Mouse (Mus musculus): ENCODE measurements around the gene Fgfr2. TPM values are rescaled to one million over a fixed set of nuclear protein-coding genes. Genes with fewer than 3 reads are reported as not detected.

Gene Fgfr2
- polyA plus RNA-seq, 1 experiment from 2014 or later: 20.3 TPM

GRCm38 (mm10) chr7:131364131-131364530 is 1759.0 kb downstream of the Fgfr2 start:
- no peak overlapping the region for H3K4me3 ChIP-seq (ENCODE audit: low read length)
- ATAC-seq (replicated peaks; ENCODE audit: extremely low read depth, insufficient read depth, low FRiP score): no peak
- H3K9ac ChIP-seq (ENCODE audit: low read length): no peak overlapping the region
- no peaks in the 10 kb centered on the region for H3K36me3 ChIP-seq (ENCODE audit: control insufficient read depth, insufficient read depth)
- H3K27ac ChIP-seq (ENCODE audit: low read length): no peak overlapping the region
- no peak overlapping the region for H3K4me2 ChIP-seq (ENCODE audit: low read depth, low read length)
- no peaks in the 10 kb centered on the region for H3K9me3 ChIP-seq (replicated peaks; ENCODE audit: control insufficient read depth, low read length)
- H3K27me3 ChIP-seq (ENCODE audit: control insufficient read depth, insufficient read depth, low read length): no peaks in the 10 kb centered on the region
- H3K4me1 ChIP-seq (ENCODE audit: control insufficient read depth, insufficient read depth, low read length): peaks cover 14% of the 10 kb centered on the region
- 88% methylated on average over 8 of the region's 8 CpGs for WGBS

DNA sequence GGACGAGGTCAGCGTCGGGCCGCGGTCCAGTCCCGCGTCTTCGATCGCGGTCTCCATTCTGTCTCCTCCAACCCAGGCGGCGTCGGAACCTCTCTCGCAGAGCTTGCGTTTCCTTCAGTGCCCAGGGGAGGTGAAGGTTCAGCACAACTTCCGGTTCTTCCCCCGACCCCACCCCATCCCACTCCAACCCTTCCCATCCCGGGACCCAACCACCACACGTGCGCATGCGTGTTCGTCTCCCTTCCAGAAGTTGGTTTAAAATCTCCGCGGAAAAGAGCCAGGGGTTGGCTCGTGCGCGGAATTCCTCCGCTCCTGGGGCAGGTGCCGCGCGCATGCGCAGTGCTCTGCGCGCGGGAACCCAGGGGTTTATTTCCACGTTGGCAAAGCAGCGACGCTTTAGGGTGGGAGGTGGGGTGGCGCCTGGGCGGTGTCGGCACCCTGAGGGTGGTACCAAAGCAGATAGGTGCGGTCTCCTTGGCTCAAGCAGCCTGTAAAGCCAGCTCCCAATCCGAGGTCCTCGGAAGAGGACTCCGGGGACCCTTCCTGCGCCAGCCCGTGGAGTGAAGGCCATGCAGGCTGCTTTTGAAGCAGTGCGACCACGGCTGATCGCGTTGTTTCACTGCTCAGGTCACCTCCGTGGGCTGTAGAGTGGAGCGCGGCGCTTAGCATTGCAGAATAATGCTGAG is 1760.4 kb downstream of the Fgfr2 start, which contains the start of gene 2310057M21Rik:
TSS of gene 2310057M21Rik (minus strand) at position 145 of the 686 bp plus-strand sequence.
- under 1% methylated on average over 55 of the region's 55 CpGs for WGBS
- H3K36me3 ChIP-seq (ENCODE audit: control insufficient read depth, insufficient read depth): peaks cover 3% of the 10 kb centered on the region; the same call in 1 of the 2 replicates
- H3K4me2 ChIP-seq (ENCODE audit: low read depth, low read length): peak within 1 kb of the TSS; percentile 85
- H3K4me1 ChIP-seq (ENCODE audit: control insufficient read depth, insufficient read depth, low read length): peaks cover 14% of the 10 kb centered on the region
- H3K4me3 ChIP-seq (ENCODE audit: low read length): peak within 1 kb of the TSS; percentile 73
- H3K9me3 ChIP-seq (replicated peaks; ENCODE audit: control insufficient read depth, low read length): no peaks in the 10 kb centered on the region
- H3K27ac ChIP-seq (ENCODE audit: low read length): peak within 1 kb of the TSS; percentile 94
- peak within 1 kb of the TSS; percentile 87 for H3K9ac ChIP-seq (ENCODE audit: low read length)
- no peaks in the 10 kb centered on the region for H3K27me3 ChIP-seq (ENCODE audit: control insufficient read depth, insufficient read depth, low read length)
- ATAC-seq (replicated peaks; ENCODE audit: extremely low read depth, insufficient read depth, low FRiP score): peak; percentile 97

DNA sequence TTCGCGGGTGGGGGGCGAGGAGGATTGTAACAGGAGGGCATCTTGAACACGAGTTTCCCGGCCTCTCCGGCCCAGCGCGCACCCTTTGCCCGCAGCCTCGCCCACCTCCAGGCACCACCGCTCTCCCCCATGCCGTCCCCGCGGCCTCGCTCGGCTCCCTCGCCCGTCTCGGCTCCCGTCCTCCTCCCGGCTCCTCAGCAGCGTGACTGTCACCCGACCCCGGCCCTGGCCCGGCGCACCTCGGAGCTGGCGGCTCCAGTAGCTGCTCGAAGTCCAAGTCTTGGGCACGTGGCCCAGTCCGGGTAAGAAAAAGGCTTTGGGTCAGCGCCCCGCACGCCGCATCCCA is 1760.9 kb downstream of the Fgfr2 start:
- peak overlapping the region; percentile 87 for H3K9ac ChIP-seq (ENCODE audit: low read length)
- ATAC-seq (replicated peaks; ENCODE audit: extremely low read depth, insufficient read depth, low FRiP score): peak; percentile 76
- WGBS: under 1% methylated on average over 35 of the region's 35 CpGs

DNA sequence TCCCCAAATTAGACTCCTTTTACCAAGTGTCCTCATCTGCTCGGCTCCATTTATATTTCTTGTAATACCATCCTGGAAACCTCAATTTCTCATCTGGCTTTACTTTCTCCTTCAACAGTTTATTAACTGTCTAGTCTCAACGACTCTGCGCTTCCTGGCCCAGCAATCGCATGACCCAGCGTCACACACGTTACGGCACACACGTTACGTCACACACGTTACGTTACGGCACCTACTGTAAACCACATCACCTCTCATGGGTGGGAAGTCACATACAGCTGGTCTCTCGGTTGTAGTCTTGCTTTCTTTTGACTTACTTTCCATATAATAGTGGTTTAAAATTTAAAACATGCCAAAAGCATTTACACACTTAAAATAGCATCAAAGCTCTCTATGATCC is 1767.0 kb downstream of the Fgfr2 start:
- Histone ChIP-seq H3K27ac (ENCODE audit: low read length) (no peak overlapping the region), H3K27me3 (ENCODE audit: control insufficient read depth, insufficient read depth, low read length) (no peaks in the 10 kb centered on the region), H3K4me1 (ENCODE audit: control insufficient read depth, insufficient read depth, low read length) (peaks cover 3% of the 10 kb centered on the region; the same call in 1 of the 2 replicates), H3K9me3 (replicated peaks; ENCODE audit: control insufficient read depth, low read length) (no peaks in the 10 kb centered on the region), H3K4me2 (ENCODE audit: low read depth, low read length) (no peak overlapping the region), H3K4me3 (ENCODE audit: low read length) (no peak overlapping the region), H3K36me3 (ENCODE audit: control insufficient read depth, insufficient read depth) (peaks cover 33% of the 10 kb centered on the region), H3K9ac (ENCODE audit: low read length) (no peak overlapping the region)
- ATAC-seq (replicated peaks; ENCODE audit: extremely low read depth, insufficient read depth, low FRiP score): no peak
- 96% methylated on average over 13 of the region's 13 CpGs for WGBS

More for the DNA sequence above, 1760.9 kb downstream of the Fgfr2 start:
- peaks cover 6% of the 10 kb centered on the region; the same call in 1 of the 2 replicates for H3K36me3 ChIP-seq (ENCODE audit: control insufficient read depth, insufficient read depth)
- peak overlapping the region; percentile 78 for H3K4me2 ChIP-seq (ENCODE audit: low read depth, low read length)
- H3K27me3 ChIP-seq (ENCODE audit: control insufficient read depth, insufficient read depth, low read length): no peaks in the 10 kb centered on the region
- H3K9me3 ChIP-seq (replicated peaks; ENCODE audit: control insufficient read depth, low read length): no peaks in the 10 kb centered on the region
- H3K27ac ChIP-seq (ENCODE audit: low read length): peak overlapping the region; percentile 79
- H3K4me1 ChIP-seq (ENCODE audit: control insufficient read depth, insufficient read depth, low read length): peaks cover 14% of the 10 kb centered on the region
- peak overlapping the region; percentile 73 for H3K4me3 ChIP-seq (ENCODE audit: low read length)

GRCm38 (mm10) chr7:131345856-131346541 is 1777.2 kb downstream of the Fgfr2 start:
- Histone ChIP-seq H3K9ac (ENCODE audit: low read length) (no peak overlapping the region), H3K27ac (ENCODE audit: low read length) (no peak overlapping the region), H3K4me1 (ENCODE audit: control insufficient read depth, insufficient read depth, low read length) (no peaks in the 10 kb centered on the region), H3K9me3 (replicated peaks; ENCODE audit: control insufficient read depth, low read length) (no peaks in the 10 kb centered on the region), H3K4me2 (ENCODE audit: low read depth, low read length) (no peak overlapping the region), H3K27me3 (ENCODE audit: control insufficient read depth, insufficient read depth, low read length) (no peaks in the 10 kb centered on the region), H3K36me3 (ENCODE audit: control insufficient read depth, insufficient read depth) (peaks cover 47% of the 10 kb centered on the region), H3K4me3 (ENCODE audit: low read length) (no peak overlapping the region)
- no peak for ATAC-seq (replicated peaks; ENCODE audit: extremely low read depth, insufficient read depth, low FRiP score)
- 82% methylated on average over 7 of the region's 7 CpGs for WGBS

DNA sequence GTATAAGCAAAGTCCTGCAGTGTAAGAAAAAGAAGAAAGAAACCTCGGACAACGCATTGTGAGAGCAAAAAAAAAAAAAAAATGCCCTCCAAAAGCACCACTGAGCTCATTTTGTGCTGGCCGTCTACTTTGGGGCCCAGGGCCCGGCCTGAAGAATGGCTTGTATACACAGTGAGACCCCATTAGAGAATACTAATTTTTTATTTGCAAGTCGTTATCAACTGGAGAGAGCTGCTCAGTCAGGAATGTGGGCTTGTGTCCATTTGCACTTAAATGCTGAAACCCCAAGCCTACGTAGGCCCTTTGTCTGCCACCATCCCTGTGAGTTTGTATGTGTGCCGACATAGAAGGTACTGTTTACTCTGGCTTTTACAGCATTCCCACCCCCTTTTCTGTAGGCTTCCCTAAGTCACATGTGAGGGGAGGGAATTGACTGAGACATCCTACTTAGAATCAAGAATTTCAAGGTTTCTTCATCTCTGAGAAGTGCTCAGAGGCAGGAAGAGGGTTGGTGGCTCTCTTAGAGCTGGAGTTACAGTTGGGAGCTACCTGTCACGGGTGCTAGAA is 1785.6 kb downstream of the Fgfr2 start:
- Histone ChIP-seq H3K27ac (ENCODE audit: low read length) (no peak overlapping the region), H3K4me3 (ENCODE audit: low read length) (no peak overlapping the region)
- ATAC-seq (replicated peaks; ENCODE audit: extremely low read depth, insufficient read depth, low FRiP score): no peak

DNA sequence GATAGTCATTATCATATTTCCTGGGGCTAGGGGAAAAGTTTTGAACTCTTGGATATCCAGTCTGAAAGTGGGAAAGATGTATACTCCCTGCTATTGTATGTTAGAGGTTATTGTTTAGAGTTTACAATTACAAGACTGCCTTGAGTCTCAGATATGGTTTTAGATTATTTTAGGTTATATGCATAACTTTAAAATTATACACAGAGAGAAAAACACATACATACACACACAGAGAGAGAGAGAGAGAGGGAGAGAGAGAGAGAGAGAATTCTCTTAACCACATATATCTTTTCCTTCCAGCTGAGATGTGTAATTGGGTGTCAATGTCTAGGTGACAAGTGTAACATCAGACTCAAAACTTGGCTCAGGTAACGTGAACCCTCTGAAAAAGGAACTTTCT is 1789.6 kb downstream of the Fgfr2 start, which contains the start of gene Fam24a:
TSS of gene Fam24a (plus strand) at position 301 of the 400 bp plus-strand sequence.
- no peaks in the 10 kb centered on the region for H3K9me3 ChIP-seq (replicated peaks; ENCODE audit: control insufficient read depth, low read length)
- no peak for ATAC-seq (replicated peaks; ENCODE audit: extremely low read depth, insufficient read depth, low FRiP score)
- H3K36me3 ChIP-seq (ENCODE audit: control insufficient read depth, insufficient read depth): no peaks in the 10 kb centered on the region; the same call in 1 of the 2 replicates
- H3K9ac ChIP-seq (ENCODE audit: low read length): no peak within 1 kb of the TSS
- no peak within 1 kb of the TSS for H3K4me3 ChIP-seq (ENCODE audit: low read length)
- H3K4me2 ChIP-seq (ENCODE audit: low read depth, low read length): no peak within 1 kb of the TSS
- WGBS: 51% methylated on average over 1 of the region's 1 CpGs
- 0 out of 2 replicates have a peak, but pooled peaks cover 3% of the 10 kb centered on the region for H3K4me1 ChIP-seq (ENCODE audit: control insufficient read depth, insufficient read depth, low read length)
- H3K27me3 ChIP-seq (ENCODE audit: control insufficient read depth, insufficient read depth, low read length): no peaks in the 10 kb centered on the region
- no peak within 1 kb of the TSS for H3K27ac ChIP-seq (ENCODE audit: low read length)

More for the DNA sequence above, 1785.6 kb downstream of the Fgfr2 start:
- 64% methylated on average over 8 of the region's 8 CpGs for WGBS
- no peaks in the 10 kb centered on the region for H3K27me3 ChIP-seq (ENCODE audit: control insufficient read depth, insufficient read depth, low read length)
- H3K9ac ChIP-seq (ENCODE audit: low read length): no peak overlapping the region
- no peak overlapping the region for H3K4me2 ChIP-seq (ENCODE audit: low read depth, low read length)
- peaks cover 15% of the 10 kb centered on the region for H3K36me3 ChIP-seq (ENCODE audit: control insufficient read depth, insufficient read depth)
- no peaks in the 10 kb centered on the region for H3K4me1 ChIP-seq (ENCODE audit: control insufficient read depth, insufficient read depth, low read length)
- H3K9me3 ChIP-seq (replicated peaks; ENCODE audit: control insufficient read depth, low read length): no peaks in the 10 kb centered on the region

DNA sequence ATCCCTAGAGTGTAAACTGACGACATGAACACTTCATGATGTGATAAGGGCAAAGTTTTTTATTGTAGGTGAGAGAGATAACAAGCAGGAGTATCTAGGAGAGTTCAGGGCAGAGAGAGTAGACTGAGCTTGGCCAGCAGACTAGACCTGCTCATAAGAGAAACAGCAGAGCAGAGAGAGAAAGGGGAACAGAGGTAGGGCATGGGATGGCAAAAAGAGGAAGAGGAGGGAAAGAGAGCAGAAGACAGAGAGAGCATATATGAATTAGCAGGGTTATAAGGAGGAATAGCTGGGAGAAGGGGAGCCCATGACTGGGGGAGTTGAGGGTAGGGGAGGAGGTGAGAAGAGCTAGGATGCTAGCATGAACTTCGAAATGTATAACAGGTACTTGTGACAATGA is 1791.5 kb downstream of the Fgfr2 start:
- 0 out of 2 replicates have a peak, but pooled peaks cover 3% of the 10 kb centered on the region for H3K4me1 ChIP-seq (ENCODE audit: control insufficient read depth, insufficient read depth, low read length)
- 57% methylated on average over 2 of the region's 2 CpGs for WGBS

DNA sequence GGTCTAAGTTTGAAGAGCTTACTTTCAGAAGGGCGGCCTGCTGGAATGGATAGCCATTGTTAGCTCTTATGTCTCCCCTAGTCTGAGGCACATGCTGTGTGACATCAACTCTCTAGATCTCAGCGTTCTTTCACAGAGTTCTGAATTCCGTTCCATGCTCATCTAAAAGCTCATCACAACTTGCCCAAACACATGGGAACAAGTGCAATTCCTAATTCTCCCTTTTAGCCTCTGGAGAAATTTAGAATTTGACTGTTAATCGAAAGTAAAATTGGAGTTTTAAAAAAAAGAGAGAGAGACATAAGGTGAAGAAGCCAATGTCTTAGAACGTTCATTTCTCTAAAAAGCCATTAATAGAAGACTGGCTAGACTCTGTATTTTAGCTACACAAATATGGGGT is 1793.7 kb downstream of the Fgfr2 start, which contains the start of gene Fam24b:
TSS of gene Fam24b (minus strand) at position 101 of the 400 bp plus-strand sequence.
- H3K9ac ChIP-seq (ENCODE audit: low read length): no peak within 1 kb of the TSS
- 89% methylated on average over 5 of the region's 5 CpGs for WGBS
- ATAC-seq (replicated peaks; ENCODE audit: extremely low read depth, insufficient read depth, low FRiP score): no peak

More for the DNA sequence above, 1791.5 kb downstream of the Fgfr2 start:
- no peaks in the 10 kb centered on the region for H3K27me3 ChIP-seq (ENCODE audit: control insufficient read depth, insufficient read depth, low read length)
- H3K36me3 ChIP-seq (ENCODE audit: control insufficient read depth, insufficient read depth): no peaks in the 10 kb centered on the region
- no peak overlapping the region for H3K4me2 ChIP-seq (ENCODE audit: low read depth, low read length)
- H3K9me3 ChIP-seq (replicated peaks; ENCODE audit: control insufficient read depth, low read length): no peaks in the 10 kb centered on the region
- H3K9ac ChIP-seq (ENCODE audit: low read length): no peak overlapping the region
- ATAC-seq (replicated peaks; ENCODE audit: extremely low read depth, insufficient read depth, low FRiP score): no peak
- H3K27ac ChIP-seq (ENCODE audit: low read length): no peak overlapping the region
- no peak overlapping the region for H3K4me3 ChIP-seq (ENCODE audit: low read length)

More for the DNA sequence above, 1793.7 kb downstream of the Fgfr2 start, which contains the start of gene Fam24b:
- Histone ChIP-seq H3K9me3 (replicated peaks; ENCODE audit: control insufficient read depth, low read length) (no peaks in the 10 kb centered on the region), H3K4me2 (ENCODE audit: low read depth, low read length) (no peak within 1 kb of the TSS), H3K4me1 (ENCODE audit: control insufficient read depth, insufficient read depth, low read length) (0 out of 2 replicates have a peak, but pooled peaks cover 3% of the 10 kb centered on the region), H3K4me3 (ENCODE audit: low read length) (no peak within 1 kb of the TSS), H3K27me3 (ENCODE audit: control insufficient read depth, insufficient read depth, low read length) (no peaks in the 10 kb centered on the region), H3K27ac (ENCODE audit: low read length) (no peak within 1 kb of the TSS), H3K36me3 (ENCODE audit: control insufficient read depth, insufficient read depth) (no peaks in the 10 kb centered on the region)
